Mouse (Mus musculus) regulatory T cell (primary cell): Measurements from ENCODE around the gene Il2rb.

Experiments used
- in situ Hi-C: fragments of 300-600 bp; cut with MboI, MseI; formaldehyde crosslinking; loops from one replicate; pipeline ENCODE4 v1.15.1; 2025; ENCODE audit warnings: high pct_unique_total_duplicates

The Il2rb gene

GRCm38 (mm10) chr15:78482518-78482917 lies 12.6 kb downstream of the Il2rb start:
- in situ Hi-C loops = no loop called here

- in situ Hi-C loops = no loop called here
Measured at GRCm38 (mm10) chr15:78481448-78482000, 13.5 kb downstream of the Il2rb start.

- in situ Hi-C loops = no loop called here
Measured at GRCm38 (mm10) chr15:78480991-78481390, 14.1 kb downstream of the Il2rb start.

GRCm38 (mm10) chr15:78480111-78480510 lies 15.0 kb downstream of the Il2rb start:
- in situ Hi-C loops = no loop called here

- in situ Hi-C loops = no loop called here
Measured at GRCm38 (mm10) chr15:78479470-78479869, 15.6 kb downstream of the Il2rb start.

- in situ Hi-C loops = no loop called here
Measured at GRCm38 (mm10) chr15:78478073-78478472, 17.0 kb downstream of the Il2rb start.

- in situ Hi-C loops = no loop called here
Measured at GRCm38 (mm10) chr15:78476878-78477277, 18.2 kb downstream of the Il2rb start.

- in situ Hi-C loops = no loop called here
Measured at GRCm38 (mm10) chr15:78475604-78476031, 19.5 kb downstream of the Il2rb start.

GRCm38 (mm10) chr15:78473442-78473841 lies 21.6 kb downstream of the Il2rb start:
- in situ Hi-C loops = no loop called here

- in situ Hi-C loops = no loop called here
Measured at GRCm38 (mm10) chr15:78471902-78472301, 23.2 kb downstream of the Il2rb start.

GRCm38 (mm10) chr15:78470495-78471276 lies 24.4 kb downstream of the Il2rb start:
- in situ Hi-C loops = no loop called here

GRCm38 (mm10) chr15:78468379-78468937 lies 26.6 kb downstream of the Il2rb start, which contains the start of gene Tmprss6:
TSS of gene Tmprss6 (minus strand) at chr15:78468634.
- in situ Hi-C loops = no loop called here

GRCm38 (mm10) chr15:78467570-78467969 lies 27.5 kb downstream of the Il2rb start:
- in situ Hi-C loops = no loop called here

- in situ Hi-C loops = no loop called here
Measured at GRCm38 (mm10) chr15:78466809-78467208, 28.3 kb downstream of the Il2rb start.

GRCm38 (mm10) chr15:78462981-78463380 lies 32.1 kb downstream of the Il2rb start:
- in situ Hi-C loops = no loop called here

GRCm38 (mm10) chr15:78457193-78457592 lies 37.9 kb downstream of the Il2rb start:
- in situ Hi-C loops = no loop called here

- in situ Hi-C loops = no loop called here
Measured at GRCm38 (mm10) chr15:78456051-78456450, 39.0 kb downstream of the Il2rb start.

GRCm38 (mm10) chr15:78455168-78455567 lies 39.9 kb downstream of the Il2rb start:
- in situ Hi-C loops = no loop called here

- in situ Hi-C loops = loop anchor here (5.0 kb wide), 1 partner anchor 39 kb away; no protein-coding TSS in a partner anchor
Measured at GRCm38 (mm10) chr15:78452929-78453328, 42.1 kb downstream of the Il2rb start.

- in situ Hi-C loops = loop anchor here (5.0 kb wide), 1 partner anchor 41 kb away; no protein-coding TSS in a partner anchor
Measured at GRCm38 (mm10) chr15:78451201-78451600, 43.9 kb downstream of the Il2rb start.

GRCm38 (mm10) chr15:78450419-78450768 lies 44.7 kb downstream of the Il2rb start:
- in situ Hi-C loops = loop anchor here (5.0 kb wide), 1 partner anchor 42 kb away; no protein-coding TSS in a partner anchor

GRCm38 (mm10) chr15:78449694-78450418 lies 45.2 kb downstream of the Il2rb start:
- in situ Hi-C loops = loop anchor here (5.0 to 10.0 kb wide), 3 partner anchors 42 to 295 kb away; no protein-coding TSS in a partner anchor
